Mouse (Mus musculus): ENCODE results near the gene Syap1. TPM values are rescaled to one million over a fixed set of nuclear protein-coding genes. Genes with fewer than 3 reads are reported as not detected.
"Not testable (repeated sequence)": the region's sequence is repeated elsewhere in the genome, so short reads cannot be mapped to it uniquely, and the experiment has no call there.

Gene Syap1
- polyA plus RNA-seq (2016; fragmentation: Nextera tagmentation; extraction: Ambion mirVana), result 39.0 and 43.0 TPM in 2 replicates

- WGBS, result 20% methylated on average over 34 of the region's 47 CpGs
- peak within 1 kb of the TSS; percentile 54 for H3K4me2 ChIP-seq (replicated peaks)
- H3K4me1 ChIP-seq, result peaks cover 4% of the 10 kb centered on the region
- peak within 1 kb of the TSS; percentile 62 for H3K4me3 ChIP-seq
- H3K36me3 ChIP-seq, result no peaks in the 10 kb centered on the region
- H3K27ac ChIP-seq, result peak within 1 kb of the TSS; percentile 60; the same call in 1 of the 2 replicates
- H3K27me3 ChIP-seq, result no peaks in the 10 kb centered on the region
- peak within 1 kb of the TSS; percentile 72 for H3K9ac ChIP-seq
- ATAC-seq (ENCODE audit: low FRiP score), result peak; percentile 95
- H3K9me3 ChIP-seq (replicated peaks), result no peaks in the 10 kb centered on the region
These were observed at the start of gene Syap1 for GRCm38 (mm10) chrX:162887931-162888511. Gene Syap1, minus strand, starts transcription at chrX:162888447.

- WGBS, result 95% methylated on average over 2 of the region's 2 CpGs
- ATAC-seq (ENCODE audit: low FRiP score), result no peak
- Histone ChIP-seq H3K4me3 (no peak overlapping the region), H3K36me3 (peaks cover 15% of the 10 kb centered on the region), H3K4me1 (no peaks in the 10 kb centered on the region), H3K9ac (no peak overlapping the region), H3K9me3 (replicated peaks) (no peaks in the 10 kb centered on the region), H3K4me2 (replicated peaks) (no peak overlapping the region), H3K27me3 (no peaks in the 10 kb centered on the region), H3K27ac (no peak overlapping the region)
These were observed 43.2 kb upstream of the Syap1 start for GRCm38 (mm10) chrX:162931467-162931866.

DNA sequence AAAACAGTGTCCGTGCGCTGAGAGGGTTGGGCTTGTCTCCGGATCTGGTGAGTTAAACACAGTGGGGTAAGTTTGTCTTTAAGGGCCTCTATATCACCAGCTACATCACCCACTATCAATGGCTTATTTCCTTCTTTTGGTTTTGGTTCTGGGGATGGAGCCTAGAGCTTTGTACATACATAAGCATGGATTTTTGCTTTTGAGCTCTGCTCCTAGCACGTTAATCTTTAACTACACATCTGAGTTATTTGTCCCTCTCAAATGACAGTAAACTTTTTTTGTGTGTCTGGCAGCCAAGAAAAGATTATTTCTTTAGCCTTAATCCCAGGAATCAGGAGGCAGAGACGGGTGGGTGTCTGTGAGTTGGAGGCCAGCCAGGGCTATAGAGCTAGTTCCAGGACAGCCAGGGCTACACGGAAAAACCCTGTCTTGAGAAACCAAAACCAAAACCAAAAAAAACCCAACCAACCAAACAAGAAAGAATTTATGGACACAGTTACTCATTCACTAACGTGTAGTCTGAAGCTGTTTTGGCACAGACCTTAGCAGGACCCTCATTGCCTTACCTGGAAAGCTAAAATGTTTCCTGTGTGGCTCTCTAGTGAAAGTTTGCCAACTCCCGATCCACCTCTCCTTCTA, 33.4 kb upstream of the Syap1 start:
- 0 out of 2 replicates have a peak, but pooled peaks cover 2% of the 10 kb centered on the region for H3K27me3 ChIP-seq
- no peak for ATAC-seq (ENCODE audit: low FRiP score)

GRCm38 (mm10) chrX:162915697-162916096, 27.4 kb upstream of the Syap1 start:
- Histone ChIP-seq H3K27ac (no peak overlapping the region), H3K36me3 (0 out of 2 replicates have a peak, but pooled peaks cover 1% of the 10 kb centered on the region)

More for the DNA sequence above, 33.4 kb upstream of the Syap1 start:
- Histone ChIP-seq H3K9me3 (replicated peaks) (no peaks in the 10 kb centered on the region), H3K9ac (no peak overlapping the region), H3K27ac (no peak overlapping the region), H3K4me3 (no peak overlapping the region), H3K36me3 (0 out of 2 replicates have a peak, but pooled peaks cover 5% of the 10 kb centered on the region), H3K4me2 (replicated peaks) (no peak overlapping the region), H3K4me1 (no peaks in the 10 kb centered on the region)
- WGBS, result 87% methylated on average over 8 of the region's 8 CpGs

DNA sequence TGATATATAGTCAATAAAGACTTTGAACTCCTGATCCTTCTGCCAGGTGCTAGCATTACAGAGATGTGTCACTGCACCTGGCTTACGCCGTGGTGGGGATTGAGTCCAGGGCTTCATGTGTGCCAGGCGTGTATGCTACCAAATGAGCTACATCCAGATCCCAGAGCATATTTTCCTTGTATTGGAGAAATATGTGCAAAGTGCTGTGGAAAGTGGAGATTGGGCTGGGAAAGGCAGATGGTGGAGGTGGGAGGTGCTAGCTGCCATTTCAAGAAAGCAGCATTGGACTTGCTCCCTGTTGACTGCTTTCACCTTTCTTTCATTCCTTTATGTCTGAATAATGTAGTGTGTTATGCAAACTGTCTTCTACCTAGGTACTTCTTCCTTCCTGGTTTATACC, 25.4 kb upstream of the Syap1 start:
- no peak overlapping the region for H3K9ac ChIP-seq
- ATAC-seq (ENCODE audit: low FRiP score), result no peak
- no peak overlapping the region for H3K4me3 ChIP-seq
- peaks cover 7% of the 10 kb centered on the region; the same call in 1 of the 2 replicates for H3K36me3 ChIP-seq
- H3K27ac ChIP-seq, result no peak overlapping the region
- no peaks in the 10 kb centered on the region for H3K27me3 ChIP-seq
- H3K4me1 ChIP-seq, result no peaks in the 10 kb centered on the region
- no peak overlapping the region for H3K4me2 ChIP-seq (replicated peaks)
- no peaks in the 10 kb centered on the region for H3K9me3 ChIP-seq (replicated peaks)
- 95% methylated on average over 3 of the region's 3 CpGs for WGBS

More at GRCm38 (mm10) chrX:162915697-162916096, 27.4 kb upstream of the Syap1 start:
- ATAC-seq (ENCODE audit: low FRiP score), result no peak
- no peaks in the 10 kb centered on the region for H3K27me3 ChIP-seq
- no peaks in the 10 kb centered on the region for H3K4me1 ChIP-seq
- no peaks in the 10 kb centered on the region for H3K9me3 ChIP-seq (replicated peaks)
- no peak overlapping the region for H3K4me2 ChIP-seq (replicated peaks)
- WGBS, result 34% methylated on average over 5 of the region's 5 CpGs
- H3K9ac ChIP-seq, result no peak overlapping the region
- H3K4me3 ChIP-seq, result no peak overlapping the region

DNA sequence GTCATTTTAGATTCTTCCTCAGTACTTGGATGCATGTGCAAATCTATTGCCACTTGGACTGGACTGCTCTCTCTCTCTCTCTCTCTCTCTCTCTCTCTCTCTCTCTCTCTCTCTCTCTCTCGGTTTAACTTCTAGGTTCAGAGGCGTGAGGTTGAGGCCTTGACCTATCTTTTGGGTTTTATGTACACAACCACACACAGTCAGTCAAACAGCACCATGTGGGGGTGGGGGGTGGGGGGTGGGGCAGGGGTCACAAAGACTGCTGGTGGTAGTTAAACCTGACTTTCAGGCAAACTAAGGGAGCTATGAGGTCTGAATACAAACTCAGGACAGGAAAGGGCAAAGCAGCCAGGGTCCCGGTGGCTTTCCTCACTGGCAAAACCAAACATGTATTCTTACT, 19.3 kb upstream of the Syap1 start:
- no peak overlapping the region for H3K27ac ChIP-seq
- no peak overlapping the region for H3K4me3 ChIP-seq
- no peaks in the 10 kb centered on the region for H3K9me3 ChIP-seq (replicated peaks)
- 75% methylated on average over 3 of the region's 3 CpGs for WGBS
- no peak overlapping the region for H3K9ac ChIP-seq
- ATAC-seq (ENCODE audit: low FRiP score), result no peak
- 0 out of 2 replicates have a peak, but pooled peaks cover 3% of the 10 kb centered on the region for H3K27me3 ChIP-seq
- H3K4me1 ChIP-seq, result 0 out of 2 replicates have a peak, but pooled peaks cover 2% of the 10 kb centered on the region
- H3K36me3 ChIP-seq, result peaks cover 7% of the 10 kb centered on the region; the same call in 1 of the 2 replicates
- H3K4me2 ChIP-seq (replicated peaks), result no peak overlapping the region

GRCm38 (mm10) chrX:162902040-162902734, 13.9 kb upstream of the Syap1 start:
- peak overlapping the region; percentile 66; the same call in 1 of the 2 replicates for H3K27ac ChIP-seq
- peak overlapping the region; percentile 68 for H3K9ac ChIP-seq
- 0 out of 2 replicates have a peak, but pooled peaks cover 2% of the 10 kb centered on the region for H3K4me1 ChIP-seq
- no peaks in the 10 kb centered on the region for H3K9me3 ChIP-seq (replicated peaks)
- peak overlapping the region; percentile 55 for H3K4me3 ChIP-seq
- peak overlapping the region; percentile 60 for H3K4me2 ChIP-seq (replicated peaks)
- WGBS, result 27% methylated on average over 29 of the region's 29 CpGs
- ATAC-seq (ENCODE audit: low FRiP score), result peak; percentile 79
- H3K36me3 ChIP-seq, result no peaks in the 10 kb centered on the region
- H3K27me3 ChIP-seq, result peaks cover 3% of the 10 kb centered on the region; the same call in 1 of the 2 replicates

- H3K27me3 ChIP-seq, result peaks cover 3% of the 10 kb centered on the region; the same call in 1 of the 2 replicates
- peak overlapping the region; percentile 68 for H3K9ac ChIP-seq
- peak; percentile 85 for ATAC-seq (ENCODE audit: low FRiP score)
- H3K4me2 ChIP-seq (replicated peaks), result peak overlapping the region; percentile 60
- H3K9me3 ChIP-seq (replicated peaks), result no peaks in the 10 kb centered on the region
- H3K4me3 ChIP-seq, result peak overlapping the region; percentile 55
- WGBS, result 28% methylated on average over 23 of the region's 25 CpGs
- 0 out of 2 replicates have a peak, but pooled peaks cover 2% of the 10 kb centered on the region for H3K4me1 ChIP-seq
- H3K27ac ChIP-seq, result peak overlapping the region; percentile 66
- H3K36me3 ChIP-seq, result no peaks in the 10 kb centered on the region
These were observed 13.3 kb upstream of the Syap1 start for GRCm38 (mm10) chrX:162901371-162902039.

DNA sequence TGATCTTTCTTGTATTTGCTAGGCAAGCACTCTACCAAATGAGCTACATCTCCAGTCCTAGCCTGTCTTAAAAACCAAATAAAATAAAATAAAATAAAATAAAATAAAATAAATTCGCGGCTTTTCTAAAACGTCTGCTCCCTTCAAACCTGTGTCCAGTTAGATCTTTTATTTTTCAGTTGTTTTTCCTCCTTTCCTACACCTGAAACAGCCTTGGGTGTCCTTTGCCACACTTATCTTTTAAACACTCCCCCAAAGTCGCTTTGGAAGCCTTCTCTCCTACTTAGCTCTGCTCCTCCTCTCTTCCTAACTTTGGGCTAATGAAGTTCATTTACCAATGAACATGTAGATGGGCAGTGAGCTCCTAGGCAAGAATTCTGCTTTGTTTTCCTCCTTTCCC, 12.7 kb upstream of the Syap1 start, which contains the start of gene Ctps2:
Gene Ctps2 (plus strand): TSS at position 301 of the 400 bp plus-strand sequence.
- H3K27me3 ChIP-seq, result peaks cover 3% of the 10 kb centered on the region; the same call in 1 of the 2 replicates
- H3K4me1 ChIP-seq, result 0 out of 2 replicates have a peak, but pooled peaks cover 2% of the 10 kb centered on the region
- ATAC-seq (ENCODE audit: low FRiP score), result no peak
- no peaks in the 10 kb centered on the region for H3K36me3 ChIP-seq
- H3K9me3 ChIP-seq (replicated peaks), result no peaks in the 10 kb centered on the region
- H3K4me3 ChIP-seq, result peak within 1 kb of the TSS; percentile 55
- peak within 1 kb of the TSS; percentile 66 for H3K27ac ChIP-seq
- 33% methylated on average over 4 of the region's 4 CpGs for WGBS
- H3K9ac ChIP-seq, result peak within 1 kb of the TSS; percentile 68
- H3K4me2 ChIP-seq (replicated peaks), result peak within 1 kb of the TSS; percentile 60

DNA sequence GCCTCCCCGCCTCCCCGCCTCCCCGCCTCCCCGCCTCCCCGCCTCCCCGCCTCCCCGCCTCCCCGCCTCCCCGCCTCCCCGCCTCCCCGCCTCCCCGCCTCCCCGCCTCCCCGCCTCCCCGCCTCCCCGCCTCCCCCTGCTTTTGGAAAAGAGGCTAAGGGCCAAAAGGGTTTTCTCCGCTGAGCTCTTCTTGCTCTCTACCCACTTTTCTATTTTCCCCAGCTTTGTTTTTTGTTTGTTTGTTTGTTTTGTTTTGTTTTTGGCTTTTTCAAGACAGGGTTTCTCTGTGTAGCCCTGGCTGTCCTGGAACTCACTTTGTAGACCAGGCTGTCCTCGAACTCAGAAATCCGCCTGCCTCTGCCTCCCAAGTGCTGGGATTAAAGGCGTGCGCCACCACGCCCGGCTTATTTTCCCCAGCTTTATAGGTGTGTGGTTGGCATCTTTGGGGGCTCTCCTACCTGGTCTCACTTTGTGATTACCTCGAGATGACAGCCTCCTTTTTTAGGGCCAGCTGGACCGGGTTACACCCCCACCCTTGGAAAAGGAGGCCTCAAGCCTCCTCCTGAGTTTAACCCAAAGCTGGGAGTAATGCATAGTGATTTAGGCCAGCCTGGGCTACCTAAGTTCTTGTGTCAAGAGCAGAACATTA, 452 bp upstream of the Syap1 start:
- H3K36me3 ChIP-seq; H3K9ac ChIP-seq; H3K4me1 ChIP-seq; H3K27ac ChIP-seq; H3K9me3 ChIP-seq (replicated peaks); H3K4me2 ChIP-seq (replicated peaks); H3K4me3 ChIP-seq; H3K27me3 ChIP-seq: not testable (repeated sequence)
- 77% methylated on average over 9 of the region's 25 CpGs for WGBS
- peak; percentile 46 for ATAC-seq (ENCODE audit: low FRiP score)

DNA sequence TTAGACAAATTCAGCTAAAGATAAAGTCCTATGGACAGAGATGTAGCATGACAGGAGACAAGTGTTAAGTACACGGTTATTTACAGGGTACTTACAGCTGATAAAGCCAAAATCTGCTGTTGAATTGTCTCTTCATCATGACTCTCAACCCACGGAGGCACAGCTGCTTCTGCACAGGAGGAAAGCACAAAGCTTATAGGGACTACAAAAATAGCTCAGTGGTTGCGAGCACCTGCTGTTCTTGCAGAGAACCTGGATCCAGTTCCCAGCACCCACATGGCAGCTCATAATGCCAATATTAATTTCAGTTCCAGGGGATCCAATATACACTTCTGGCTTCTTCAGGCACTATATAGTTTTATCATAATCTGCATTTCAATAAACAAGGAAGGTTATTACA, 10.0 kb downstream of the Syap1 start:
- no peak overlapping the region for H3K4me2 ChIP-seq (replicated peaks)
- H3K9ac ChIP-seq, result no peak overlapping the region
- H3K4me1 ChIP-seq, result no peaks in the 10 kb centered on the region
- WGBS, result 90% methylated on average over 3 of the region's 3 CpGs
- H3K4me3 ChIP-seq, result no peak overlapping the region
- H3K9me3 ChIP-seq (replicated peaks), result no peaks in the 10 kb centered on the region
- no peak for ATAC-seq (ENCODE audit: low FRiP score)
- no peaks in the 10 kb centered on the region for H3K27me3 ChIP-seq
- peaks cover 15% of the 10 kb centered on the region; the same call in 1 of the 2 replicates for H3K36me3 ChIP-seq
- H3K27ac ChIP-seq, result no peak overlapping the region

Measured in hindbrain, embryonic 12.5 days (tissue).